Mouse (Mus musculus) lung, postnatal 0 days (tissue): ENCODE measurements around the gene Hoxa4. TPM values are rescaled to one million over a fixed set of nuclear protein-coding genes. Genes with fewer than 3 reads are reported as not detected.

ENCODE experiments used
- ATAC-seq: fragments of 200-750 bp; cut with Nextera tagmentation; 2 replicates; pipeline ENCODE4 v1.8.0; 2017; ENCODE audit warnings: moderate library complexity
- DNase-seq: peaks from one replicate; pipeline ENCODE4 v3.0.0-alpha.2; 2016; ENCODE audit warnings: low spot score
- H3K27ac ChIP-seq: fragments of 300-500 bp; sonication (generic); 2 replicates; pipeline ENCODE4 v1.5.1; 2014; ENCODE audit warnings: antibody characterized with exemption, mild to moderate bottlenecking, low read length, mixed read lengths
- H3K27me3 ChIP-seq: fragments of 300-500 bp; sonication (generic); replicated peaks from 2 replicates; pipeline ENCODE4 v1.6.1; 2014; ENCODE audit warnings: low read length, mixed read lengths; ENCODE audit not compliant: insufficient read depth
- H3K36me3 ChIP-seq: fragments of 300-500 bp; sonication (generic); 2 replicates; pipeline ENCODE4 v1.6.1; 2014; ENCODE audit warnings: low read length, mixed read lengths; ENCODE audit not compliant: insufficient read depth
- H3K4me1 ChIP-seq: fragments of 300-500 bp; sonication (generic); 2 replicates; pipeline ENCODE4 v1.6.1; 2014; ENCODE audit warnings: antibody characterized with exemption, low read depth, low read length, mixed read lengths; ENCODE audit not compliant: insufficient read depth
- H3K4me2 ChIP-seq: fragments of 300-500 bp; sonication (generic); replicated peaks from 2 replicates; pipeline ENCODE4 v1.6.1; 2014; ENCODE audit warnings: low read depth, mild to moderate bottlenecking, low read length, moderate library complexity, mixed read lengths
- H3K4me3 ChIP-seq: fragments of 300-500 bp; sonication (generic); 2 replicates; pipeline ENCODE4 v1.5.1; 2014; ENCODE audit warnings: low read depth, low read length
- H3K9ac ChIP-seq: fragments of 300-500 bp; sonication (generic); replicated peaks from 2 replicates; pipeline ENCODE4 v1.6.1; 2014; ENCODE audit warnings: low read depth, mild to moderate bottlenecking
- H3K9me3 ChIP-seq: fragments of 300-500 bp; sonication (generic); 2 replicates; pipeline ENCODE4 v1.6.1; 2016; ENCODE audit warnings: low read length, mixed read lengths
- CTCF ChIP-seq: IDR thresholded peaks from 2 replicates; pipeline ENCODE4 v1.5.1; 2016; ENCODE audit warnings: antibody characterized with exemption, mild to moderate bottlenecking
- EP300 ChIP-seq: IDR thresholded peaks from 2 replicates; pipeline ENCODE4 v1.6.1; 2016; ENCODE audit warnings: antibody characterized with exemption, mild to moderate bottlenecking, control low read depth
- WGBS: fragments of 180-500 bp; shearing (Covaris S2); extraction: QIAGEN DNeasy Blood & Tissue Kit; methylation state at CpG from one replicate; pipeline ENCODE4 v1.1.7; 2014; 5-methylcytosine and 5-hydroxymethylcytosine counted together
- polyA plus RNA-seq: library from polyadenylated mRNA; unstranded; fragments of >200 nt; fragmentation: Nextera tagmentation; extraction: Ambion mirVana; gene quantifications from 2 replicates; pipeline ENCODE4 v1.2.1, GENCODE M21; 2015

The Hoxa4 gene
- polyA plus RNA-seq, 1 experiment from 2014 or later, result 3.9 TPM

- Histone ChIP-seq H3K36me3 (no peaks in the 10 kb centered on the region), H3K4me3 (peak overlapping the region; percentile 62), H3K9me3 (no peaks in the 10 kb centered on the region), H3K4me2 (peak overlapping the region; percentile 90), H3K27me3 (0 out of 2 replicates have a peak, but pooled peaks cover 13% of the 10 kb centered on the region), H3K9ac (peak overlapping the region; percentile 79), H3K4me1 (peaks cover 3% of the 10 kb centered on the region; the same call in 1 of the 2 replicates), H3K27ac (peak overlapping the region; percentile 93)
- DNase-seq (peak; percentile 75), ATAC-seq (no peak)
- 3% methylated on average over 23 of the region's 23 CpGs for WGBS
- TF ChIP-seq CTCF, result 0 out of 2 replicates have a peak, but pooled peaks have one; percentile 17
- no peak for TF ChIP-seq EP300
These were observed 1.1 kb downstream of the Hoxa4 start for GRCm38 (mm10) chr6:52190410-52190809.

- H3K9me3 ChIP-seq, result no peaks in the 10 kb centered on the region
- no peak for DNase-seq
These were observed 1.6 kb downstream of the Hoxa4 start for GRCm38 (mm10) chr6:52189909-52190308.

GRCm38 (mm10) chr6:52189172-52189591 is 2.4 kb downstream of the Hoxa4 start:
- Histone ChIP-seq H3K36me3 (no peaks in the 10 kb centered on the region), H3K4me2 (no peak overlapping the region), H3K27ac (peak overlapping the region; percentile 93), H3K4me3 (no peak overlapping the region), H3K27me3 (peaks cover 14% of the 10 kb centered on the region; the same call in 1 of the 2 replicates), H3K4me1 (peaks cover 9% of the 10 kb centered on the region; the same call in 1 of the 2 replicates), H3K9me3 (no peaks in the 10 kb centered on the region), H3K9ac (no peak overlapping the region)
- peak; percentile 23; the same call in 1 of the 2 replicates for TF ChIP-seq EP300
- no peak for TF ChIP-seq CTCF
- 11% methylated on average over 5 of the region's 5 CpGs for WGBS
- DNase-seq, result peak; percentile 92
- ATAC-seq, result peak; percentile 79

More at GRCm38 (mm10) chr6:52189909-52190308, 1.6 kb downstream of the Hoxa4 start:
- Histone ChIP-seq H3K4me2 (peak overlapping the region; percentile 90), H3K4me1 (peaks cover 3% of the 10 kb centered on the region; the same call in 1 of the 2 replicates), H3K27ac (peak overlapping the region; percentile 93), H3K4me3 (peak overlapping the region; percentile 62; the same call in 1 of the 2 replicates), H3K36me3 (no peaks in the 10 kb centered on the region), H3K27me3 (0 out of 2 replicates have a peak, but pooled peaks cover 13% of the 10 kb centered on the region), H3K9ac (0 out of 2 replicates have a peak overlapping the region, but pooled peaks have one; percentile 79)
- TF ChIP-seq EP300, result no peak
- no peak for TF ChIP-seq CTCF
- ATAC-seq, result no peak
- WGBS, result 15% methylated on average over 8 of the region's 8 CpGs

- H3K27ac ChIP-seq, result no peak overlapping the region
- peaks cover 19% of the 10 kb centered on the region for H3K27me3 ChIP-seq
- no peak overlapping the region for H3K4me2 ChIP-seq
- DNase-seq (no peak), ATAC-seq (no peak)
- H3K4me3 ChIP-seq, result no peak overlapping the region
- H3K9me3 ChIP-seq, result no peaks in the 10 kb centered on the region
- H3K4me1 ChIP-seq, result peaks cover 9% of the 10 kb centered on the region; the same call in 1 of the 2 replicates
- no peaks in the 10 kb centered on the region for H3K36me3 ChIP-seq
- 69% methylated on average over 1 of the region's 1 CpGs for WGBS
- no peak overlapping the region for H3K9ac ChIP-seq
- TF ChIP-seq CTCF (peak; percentile 36), EP300 (no peak)
These were observed 5.1 kb downstream of the Hoxa4 start for GRCm38 (mm10) chr6:52186500-52186899.

- ATAC-seq, result no peak
- Histone ChIP-seq H3K4me2 (peak overlapping the region; percentile 29; the same call in 1 of the 2 replicates), H3K9me3 (no peaks in the 10 kb centered on the region), H3K27ac (no peak overlapping the region), H3K4me1 (peaks cover 9% of the 10 kb centered on the region; the same call in 1 of the 2 replicates), H3K4me3 (no peak overlapping the region), H3K36me3 (no peaks in the 10 kb centered on the region), H3K27me3 (peaks cover 20% of the 10 kb centered on the region), H3K9ac (no peak overlapping the region)
- TF ChIP-seq EP300 (no peak), CTCF (no peak)
- no peak for DNase-seq
- 36% methylated on average over 3 of the region's 3 CpGs for WGBS
These were observed 5.7 kb downstream of the Hoxa4 start for GRCm38 (mm10) chr6:52185834-52186233.

- 2% methylated on average over 19 of the region's 19 CpGs for WGBS
- Histone ChIP-seq H3K4me1 (peaks cover 9% of the 10 kb centered on the region; the same call in 1 of the 2 replicates), H3K9me3 (no peaks in the 10 kb centered on the region), H3K9ac (no peak overlapping the region), H3K4me2 (peak overlapping the region; percentile 29), H3K27ac (no peak overlapping the region), H3K4me3 (0 out of 2 replicates have a peak overlapping the region, but pooled peaks have one; percentile 8), H3K27me3 (peaks cover 20% of the 10 kb centered on the region), H3K36me3 (no peaks in the 10 kb centered on the region)
- DNase-seq (peak; percentile 73), ATAC-seq (peak; percentile 11; the same call in 1 of the 2 replicates)
- TF ChIP-seq CTCF (no peak), EP300 (no peak)
These were observed 6.3 kb downstream of the Hoxa4 start for GRCm38 (mm10) chr6:52185222-52185621.
